Mouse (Mus musculus) heart, postnatal 0 days (tissue): Measurements from ENCODE around the gene Maml3.

ENCODE experiments used
- CTCF ChIP-seq: IDR thresholded peaks from 2 replicates; pipeline ENCODE4 v1.5.1; 2016; ENCODE audit warnings: antibody characterized with exemption, control low read depth, low read depth
- EP300 ChIP-seq: IDR thresholded peaks from 2 replicates; pipeline ENCODE4 v1.6.1; 2016; ENCODE audit warnings: antibody characterized with exemption, low read depth

- TF ChIP-seq CTCF (no peak), EP300 (no peak)
Observed at GRCm38 (mm10) chr3:51849462-51849861, 255.4 kb downstream of the Maml3 start.
